Mouse (Mus musculus) lung, embryonic 16.5 days (tissue): ENCODE measurements at regions not wholly inside any gene's neighbourhood (a gene's known extent, or its start where the extent isn't known, plus 50 kb on each side); places are given as distances from the start of the nearest gene placed in this dataset.

ENCODE experiments used
- ATAC-seq: fragments of 200-750 bp; cut with Nextera tagmentation; 2 replicates; pipeline ENCODE4 v1.8.0; 2017; ENCODE audit warnings: low read depth, mild to moderate bottlenecking, moderate library complexity
- H3K27ac ChIP-seq: fragments of 300-500 bp; sonication (generic); 2 replicates; pipeline ENCODE4 v1.5.1; 2014; ENCODE audit warnings: mild to moderate bottlenecking, control low read depth, low read length
- H3K27me3 ChIP-seq: fragments of 300-500 bp; sonication (generic); 2 replicates; pipeline ENCODE4 v1.6.1; 2014; ENCODE audit warnings: low read depth, low read length, mixed read lengths; ENCODE audit not compliant: control insufficient read depth, insufficient read depth
- H3K36me3 ChIP-seq: fragments of 300-500 bp; sonication (generic); 2 replicates; pipeline ENCODE4 v1.6.1; 2014; ENCODE audit warnings: low read length; ENCODE audit not compliant: control insufficient read depth, insufficient read depth
- H3K4me1 ChIP-seq: fragments of 300-500 bp; sonication (generic); replicated peaks from 2 replicates; pipeline ENCODE4 v1.6.1; 2014; ENCODE audit warnings: low read length, mixed read lengths; ENCODE audit not compliant: control insufficient read depth, insufficient read depth
- H3K4me2 ChIP-seq: fragments of 300-500 bp; sonication (generic); 2 replicates; pipeline ENCODE4 v1.6.1; 2014; ENCODE audit warnings: low read depth, low read length, control low read depth
- H3K4me3 ChIP-seq: fragments of 300-500 bp; sonication (generic); 2 replicates; pipeline ENCODE4 v1.5.1; 2014; ENCODE audit warnings: mild to moderate bottlenecking, low read length, control low read depth
- H3K9ac ChIP-seq: fragments of 300-500 bp; sonication (generic); 2 replicates; pipeline ENCODE4 v1.6.1; 2014; ENCODE audit warnings: low read length, control low read depth
- H3K9me3 ChIP-seq: fragments of 300-500 bp; sonication (generic); 2 replicates; pipeline ENCODE4 v1.6.1; 2016; ENCODE audit warnings: low read length; ENCODE audit not compliant: control insufficient read depth
- WGBS: fragments of 180-500 bp; shearing (Covaris S2); extraction: QIAGEN DNeasy Blood & Tissue Kit; methylation state at CpG from one replicate; pipeline ENCODE4 v1.1.7; 2014; 5-methylcytosine and 5-hydroxymethylcytosine counted together

DNA sequence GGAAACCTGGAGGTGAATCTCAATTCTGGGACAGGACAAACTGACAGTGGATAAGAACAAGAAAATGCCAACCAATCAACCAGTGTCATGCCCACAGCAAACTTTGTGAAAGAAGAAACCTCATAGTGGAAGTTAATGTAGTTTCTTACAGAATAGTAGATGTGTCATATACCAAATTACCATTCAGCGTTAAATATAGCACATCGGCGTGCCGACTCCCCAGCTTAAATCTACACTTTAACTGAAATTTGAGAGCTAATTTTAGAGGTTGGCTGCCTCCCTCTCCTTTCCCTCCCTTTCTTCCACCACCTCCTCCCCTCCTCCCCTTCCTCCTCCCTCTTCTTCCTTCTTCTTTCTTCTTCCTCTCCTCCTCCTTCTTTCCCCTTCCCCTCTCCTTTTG lies 197.2 kb downstream of the Satb1 start:
- 94% methylated on average over 4 of the region's 4 CpGs for WGBS
- H3K27me3 ChIP-seq: no peaks in the 10 kb centered on the region
- H3K4me2 ChIP-seq: no peak overlapping the region
- no peak overlapping the region for H3K4me3 ChIP-seq
- no peak overlapping the region for H3K27ac ChIP-seq
- ATAC-seq: no peak
- no peak overlapping the region for H3K9ac ChIP-seq
- no peaks in the 10 kb centered on the region for H3K36me3 ChIP-seq
- no peaks in the 10 kb centered on the region for H3K4me1 ChIP-seq
- no peaks in the 10 kb centered on the region for H3K9me3 ChIP-seq

DNA sequence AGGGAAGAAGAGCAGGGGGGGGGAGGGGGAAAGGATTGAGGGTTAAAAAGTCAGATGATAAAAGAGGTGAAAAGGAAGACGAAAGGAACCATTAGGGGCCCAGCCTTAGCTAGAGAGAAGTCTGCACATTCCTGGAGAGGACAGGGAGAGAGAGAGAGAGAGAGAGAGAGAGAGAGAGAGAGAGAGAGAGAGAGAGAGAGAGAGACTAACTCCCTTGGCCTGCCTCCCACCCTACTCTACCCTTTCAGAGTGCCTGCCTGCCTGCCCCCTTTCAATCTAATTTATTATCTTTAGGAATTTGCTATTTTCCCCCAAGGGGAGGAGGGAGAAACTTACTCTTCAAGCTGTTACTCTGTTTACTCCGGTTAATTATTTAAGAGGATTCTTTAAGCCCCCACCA lies 201.5 kb downstream of the Satb1 start:
- Histone ChIP-seq H3K4me2 (no peak overlapping the region), H3K9me3 (no peaks in the 10 kb centered on the region), H3K36me3 (no peaks in the 10 kb centered on the region), H3K9ac (no peak overlapping the region), H3K4me1 (no peaks in the 10 kb centered on the region), H3K27me3 (no peaks in the 10 kb centered on the region), H3K27ac (no peak overlapping the region), H3K4me3 (no peak overlapping the region)
- ATAC-seq: no peak
- WGBS: 15% methylated on average over 2 of the region's 2 CpGs

GRCm38 (mm10) chr17:51620528-51620927 lies 212.6 kb downstream of the Satb1 start:
- H3K9ac ChIP-seq: no peak overlapping the region
- no peak overlapping the region for H3K4me3 ChIP-seq
- no peaks in the 10 kb centered on the region for H3K36me3 ChIP-seq
- WGBS: 48% methylated on average over 3 of the region's 3 CpGs
- H3K27ac ChIP-seq: no peak overlapping the region
- H3K9me3 ChIP-seq: no peaks in the 10 kb centered on the region
- H3K4me2 ChIP-seq: no peak overlapping the region
- no peaks in the 10 kb centered on the region for H3K4me1 ChIP-seq
- ATAC-seq: no peak
- H3K27me3 ChIP-seq: no peaks in the 10 kb centered on the region

- WGBS: 74% methylated on average over 1 of the region's 1 CpGs
- no peaks in the 10 kb centered on the region for H3K36me3 ChIP-seq
- no peaks in the 10 kb centered on the region for H3K4me1 ChIP-seq
- H3K27me3 ChIP-seq: no peaks in the 10 kb centered on the region
- H3K9ac ChIP-seq: no peak overlapping the region
- ATAC-seq: no peak
- no peak overlapping the region for H3K4me2 ChIP-seq
- no peak overlapping the region for H3K4me3 ChIP-seq
- no peaks in the 10 kb centered on the region for H3K9me3 ChIP-seq
- no peak overlapping the region for H3K27ac ChIP-seq
These were observed 247.8 kb downstream of the Satb1 start for GRCm38 (mm10) chr17:51585263-51585662.

- H3K27me3 ChIP-seq: no peaks in the 10 kb centered on the region
- H3K4me2 ChIP-seq: no peak overlapping the region
- 72% methylated on average over 19 of the region's 19 CpGs for WGBS
- H3K9me3 ChIP-seq: no peaks in the 10 kb centered on the region
- no peak overlapping the region for H3K9ac ChIP-seq
- no peak for ATAC-seq
- H3K27ac ChIP-seq: no peak overlapping the region
- no peak overlapping the region for H3K4me3 ChIP-seq
- no peaks in the 10 kb centered on the region for H3K4me1 ChIP-seq
- H3K36me3 ChIP-seq: no peaks in the 10 kb centered on the region
These were observed 248.9 kb downstream of the Satb1 start for GRCm38 (mm10) chr17:51583984-51584880.

DNA sequence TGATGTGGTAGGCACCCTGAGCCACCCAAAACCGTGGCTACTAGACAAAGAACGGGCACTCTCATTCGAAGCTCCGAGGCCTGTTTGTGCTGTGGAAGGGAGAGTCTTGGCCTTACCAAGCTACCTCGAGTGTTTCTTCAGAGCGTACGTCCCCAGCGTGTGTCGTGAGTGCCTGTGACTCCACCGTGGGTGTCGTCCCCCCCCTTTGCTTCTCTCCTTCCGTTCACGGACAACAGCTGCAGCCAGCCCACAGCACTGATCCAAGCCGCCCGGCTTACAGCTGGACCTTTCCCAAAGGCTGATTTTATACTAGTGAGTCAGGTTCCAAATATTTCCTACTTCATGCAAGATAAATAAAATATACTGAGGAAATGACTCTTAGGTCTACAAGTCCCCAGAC lies 249.8 kb downstream of the Satb1 start:
- WGBS: 48% methylated on average over 15 of the region's 15 CpGs
- no peak overlapping the region for H3K4me2 ChIP-seq
- no peaks in the 10 kb centered on the region for H3K36me3 ChIP-seq
- no peaks in the 10 kb centered on the region for H3K4me1 ChIP-seq
- no peaks in the 10 kb centered on the region for H3K9me3 ChIP-seq
- H3K27ac ChIP-seq: no peak overlapping the region
- H3K9ac ChIP-seq: no peak overlapping the region
- ATAC-seq: peak; percentile 76
- H3K27me3 ChIP-seq: no peaks in the 10 kb centered on the region
- no peak overlapping the region for H3K4me3 ChIP-seq

- 72% methylated on average over 3 of the region's 3 CpGs for WGBS
- H3K4me2 ChIP-seq: no peak overlapping the region
These were observed 277.2 kb downstream of the Satb1 start for GRCm38 (mm10) chr17:51555854-51556253.

GRCm38 (mm10) chr17:51554446-51554845 lies 278.6 kb downstream of the Satb1 start:
- Histone ChIP-seq H3K27ac (no peak overlapping the region), H3K27me3 (no peaks in the 10 kb centered on the region), H3K9me3 (no peaks in the 10 kb centered on the region), H3K4me3 (no peak overlapping the region), H3K9ac (no peak overlapping the region), H3K4me1 (no peaks in the 10 kb centered on the region), H3K36me3 (no peaks in the 10 kb centered on the region), H3K4me2 (no peak overlapping the region)
- no peak for ATAC-seq
- WGBS: 60% methylated on average over 2 of the region's 2 CpGs

More at GRCm38 (mm10) chr17:51555854-51556253, 277.2 kb downstream of the Satb1 start:
- no peaks in the 10 kb centered on the region for H3K4me1 ChIP-seq
- H3K36me3 ChIP-seq: no peaks in the 10 kb centered on the region
- H3K9ac ChIP-seq: no peak overlapping the region
- no peak for ATAC-seq
- no peak overlapping the region for H3K27ac ChIP-seq
- H3K27me3 ChIP-seq: no peaks in the 10 kb centered on the region
- no peaks in the 10 kb centered on the region for H3K9me3 ChIP-seq
- H3K4me3 ChIP-seq: no peak overlapping the region

GRCm38 (mm10) chr17:51552277-51553015 lies 280.6 kb downstream of the Satb1 start:
- H3K9me3 ChIP-seq: no peaks in the 10 kb centered on the region
- ATAC-seq: no peak
- H3K4me1 ChIP-seq: no peaks in the 10 kb centered on the region
- H3K27me3 ChIP-seq: no peaks in the 10 kb centered on the region
- WGBS: 81% methylated on average over 5 of the region's 5 CpGs
- no peak overlapping the region for H3K4me2 ChIP-seq
- no peak overlapping the region for H3K9ac ChIP-seq
- H3K27ac ChIP-seq: no peak overlapping the region
- no peak overlapping the region for H3K4me3 ChIP-seq
- H3K36me3 ChIP-seq: no peaks in the 10 kb centered on the region
